Mouse (Mus musculus) limb, embryonic 11.5 days (tissue): ENCODE data around the gene Gpnmb. TPM values are rescaled to one million over a fixed set of nuclear protein-coding genes. Genes with fewer than 3 reads are reported as not detected.
A peak's percentile ranks its signal among the peaks of the same experiment; 100 is the strongest.

Source experiments
- ATAC-seq: fragments of 200-750 bp; cut with Nextera tagmentation; 2 replicates; pipeline ENCODE4 v1.8.0; 2017; ENCODE audit warnings: low read depth; ENCODE audit not compliant: insufficient number of reproducible peaks, low FRiP score, low TSS enrichment
- DNase-seq: peaks from one replicate; pipeline ENCODE4 v3.0.0-alpha.2; 2015; ENCODE audit warnings: low spot score
- H3K27ac ChIP-seq: fragments of 300-500 bp; sonication (generic); replicated peaks from 2 replicates; pipeline ENCODE4 v1.5.1; 2014; ENCODE audit warnings: low read depth, mild to moderate bottlenecking, low read length
- H3K27me3 ChIP-seq: fragments of 300-500 bp; sonication (generic); 2 replicates; pipeline ENCODE4 v1.6.1; 2014; ENCODE audit warnings: mild to moderate bottlenecking, low read length, mixed read lengths; ENCODE audit not compliant: control insufficient read depth, insufficient read depth
- H3K36me3 ChIP-seq: fragments of 300-500 bp; sonication (generic); 2 replicates; pipeline ENCODE4 v1.6.1; 2014; ENCODE audit warnings: mild to moderate bottlenecking, low read length, moderate library complexity, mixed read lengths; ENCODE audit not compliant: control insufficient read depth, insufficient read depth
- H3K4me1 ChIP-seq: fragments of 300-500 bp; sonication (generic); 2 replicates; pipeline ENCODE4 v1.6.1; 2014; ENCODE audit warnings: low read length, mixed read lengths; ENCODE audit not compliant: control insufficient read depth, insufficient read depth
- H3K4me2 ChIP-seq: fragments of 300-500 bp; sonication (generic); 2 replicates; pipeline ENCODE4 v1.6.1; 2014; ENCODE audit warnings: low read depth, mild to moderate bottlenecking, moderate library complexity; ENCODE audit not compliant: severe bottlenecking
- H3K4me3 ChIP-seq: fragments of 300-500 bp; sonication (generic); 2 replicates; pipeline ENCODE4 v1.5.1; 2014; ENCODE audit warnings: low read depth, low read length
- H3K9ac ChIP-seq: fragments of 300-500 bp; sonication (generic); 2 replicates; pipeline ENCODE4 v1.6.1; 2014; ENCODE audit warnings: mild to moderate bottlenecking, low read length
- H3K9me3 ChIP-seq: fragments of 300-500 bp; sonication (generic); 2 replicates; pipeline ENCODE4 v1.6.1; 2016; ENCODE audit warnings: low read length; ENCODE audit not compliant: control insufficient read depth
- WGBS: fragments of 180-500 bp; shearing (Covaris S2); extraction: QIAGEN DNeasy Blood & Tissue Kit; methylation state at CpG from one replicate; pipeline ENCODE4 v1.1.7; 2014; 5-methylcytosine and 5-hydroxymethylcytosine counted together
- polyA plus RNA-seq: library from polyadenylated mRNA; unstranded; fragments of >200 nt; fragmentation: Nextera tagmentation; extraction: Ambion mirVana; gene quantifications from 2 replicates; pipeline ENCODE4 v1.2.1, GENCODE M21; 2014

Gpnmb gene
- polyA plus RNA-seq, 1 experiment from 2014 or later, result 0.17 TPM

- 94% methylated on average over 10 of the region's 10 CpGs for WGBS
- no peaks in the 10 kb centered on the region for H3K27me3 ChIP-seq
- H3K4me3 ChIP-seq, result no peak overlapping the region
- H3K36me3 ChIP-seq, result peaks cover 3% of the 10 kb centered on the region
- no peaks in the 10 kb centered on the region for H3K4me1 ChIP-seq
- ATAC-seq (no peak), DNase-seq (no peak)
- H3K9ac ChIP-seq, result no peak overlapping the region
- H3K27ac ChIP-seq, result no peak overlapping the region
- no peak overlapping the region for H3K4me2 ChIP-seq
- no peaks in the 10 kb centered on the region for H3K9me3 ChIP-seq
Measured at GRCm38 (mm10) chr6:49094968-49095367, 58.6 kb downstream of the Gpnmb start.

DNA sequence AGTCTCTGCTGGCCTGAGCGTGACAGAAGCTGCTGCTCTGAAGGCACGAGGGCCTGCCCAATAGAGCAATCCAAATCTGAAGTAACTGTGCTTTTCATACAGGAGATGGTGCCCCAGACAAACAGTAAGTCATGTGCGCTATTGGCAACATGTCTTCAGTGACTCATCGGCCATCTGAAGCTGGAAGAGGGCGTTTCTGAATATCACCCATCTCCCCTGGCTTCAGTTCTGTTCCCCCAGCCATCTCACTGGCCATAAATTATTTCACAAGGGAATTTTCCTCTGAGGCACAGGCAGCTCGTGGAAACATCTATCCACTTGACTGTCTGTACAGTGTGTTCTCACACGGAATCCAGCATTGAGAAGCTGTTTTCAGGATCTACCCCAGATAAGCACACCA is 60.1 kb downstream of the Gpnmb start:
- Histone ChIP-seq H3K27ac (no peak overlapping the region), H3K9ac (no peak overlapping the region), H3K4me3 (no peak overlapping the region), H3K4me2 (no peak overlapping the region), H3K36me3 (peaks cover 4% of the 10 kb centered on the region; the same call in 1 of the 2 replicates), H3K27me3 (no peaks in the 10 kb centered on the region), H3K9me3 (no peaks in the 10 kb centered on the region), H3K4me1 (no peaks in the 10 kb centered on the region)
- WGBS, result 88% methylated on average over 7 of the region's 7 CpGs
- no peak for ATAC-seq
- DNase-seq, result no peak

- H3K27ac ChIP-seq, result no peak overlapping the region
- H3K9me3 ChIP-seq, result no peaks in the 10 kb centered on the region
- H3K4me1 ChIP-seq, result no peaks in the 10 kb centered on the region
- peaks cover 4% of the 10 kb centered on the region; the same call in 1 of the 2 replicates for H3K36me3 ChIP-seq
- DNase-seq, result no peak
- H3K4me2 ChIP-seq, result no peak overlapping the region
- WGBS, result 87% methylated on average over 13 of the region's 13 CpGs
- no peak overlapping the region for H3K4me3 ChIP-seq
- ATAC-seq, result no peak
- no peaks in the 10 kb centered on the region for H3K27me3 ChIP-seq
- H3K9ac ChIP-seq, result no peak overlapping the region
Measured at GRCm38 (mm10) chr6:49096933-49097461, 60.7 kb downstream of the Gpnmb start.

DNA sequence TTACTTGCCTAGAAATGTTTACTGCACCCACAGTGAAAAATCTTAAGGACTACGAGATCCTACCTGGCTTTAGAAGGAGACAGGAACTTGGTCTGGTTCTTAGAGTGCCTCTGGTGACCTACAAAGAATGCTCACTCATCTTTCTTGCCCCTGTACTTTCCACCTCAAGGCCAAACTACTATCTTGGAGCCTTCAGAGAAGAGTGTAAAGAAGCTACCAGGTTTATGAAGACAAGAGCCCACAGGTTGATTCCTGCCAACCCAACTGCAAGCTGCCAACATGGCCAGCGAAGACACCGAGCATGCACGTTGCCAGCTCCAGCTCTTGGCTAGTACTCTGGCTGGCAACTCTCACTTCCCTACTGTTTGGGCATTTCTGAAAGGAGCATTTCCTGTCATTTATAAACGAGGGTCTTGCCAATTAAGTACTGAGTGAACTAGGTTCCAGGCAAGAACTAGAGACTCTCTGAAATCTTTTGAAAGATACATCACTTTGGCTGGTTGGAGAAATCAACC is 61.3 kb downstream of the Gpnmb start:
- ATAC-seq, result no peak
- H3K4me2 ChIP-seq, result no peak overlapping the region
- no peaks in the 10 kb centered on the region for H3K27me3 ChIP-seq
- no peak overlapping the region for H3K27ac ChIP-seq
- no peak for DNase-seq
- no peak overlapping the region for H3K9ac ChIP-seq
- H3K4me1 ChIP-seq, result no peaks in the 10 kb centered on the region
- WGBS, result 90% methylated on average over 5 of the region's 5 CpGs
- peaks cover 4% of the 10 kb centered on the region; the same call in 1 of the 2 replicates for H3K36me3 ChIP-seq
- no peak overlapping the region for H3K4me3 ChIP-seq
- H3K9me3 ChIP-seq, result no peaks in the 10 kb centered on the region

DNA sequence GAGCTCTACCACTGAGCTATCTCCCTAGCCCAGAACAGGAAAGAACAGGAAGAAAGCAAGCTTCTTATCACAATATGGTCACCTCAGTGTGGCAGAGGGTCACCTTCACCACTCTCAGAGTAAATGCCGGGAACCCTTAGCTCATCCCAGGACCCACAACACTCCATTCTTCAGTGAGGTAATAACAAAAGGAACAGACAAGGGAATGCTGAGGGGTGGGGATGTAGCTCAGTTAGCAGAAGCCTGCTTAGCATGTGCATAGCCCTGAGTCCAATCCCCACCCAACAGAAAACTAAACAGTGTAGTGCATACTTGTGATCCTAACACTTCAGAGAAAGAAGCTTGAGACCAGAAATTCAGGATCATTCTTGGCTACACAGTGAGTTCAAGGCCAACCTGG is 62.7 kb downstream of the Gpnmb start:
- DNase-seq, result no peak
- Histone ChIP-seq H3K36me3 (peaks cover 9% of the 10 kb centered on the region; the same call in 1 of the 2 replicates), H3K4me3 (no peak overlapping the region), H3K4me2 (no peak overlapping the region), H3K27ac (no peak overlapping the region), H3K27me3 (no peaks in the 10 kb centered on the region), H3K4me1 (no peaks in the 10 kb centered on the region), H3K9me3 (no peaks in the 10 kb centered on the region), H3K9ac (no peak overlapping the region)
- WGBS, result 100% methylated on average over 1 of the region's 1 CpGs
- ATAC-seq, result no peak

GRCm38 (mm10) chr6:49106746-49107500 is 70.6 kb downstream of the Gpnmb start:
- H3K4me2 ChIP-seq, result no peak overlapping the region

DNA sequence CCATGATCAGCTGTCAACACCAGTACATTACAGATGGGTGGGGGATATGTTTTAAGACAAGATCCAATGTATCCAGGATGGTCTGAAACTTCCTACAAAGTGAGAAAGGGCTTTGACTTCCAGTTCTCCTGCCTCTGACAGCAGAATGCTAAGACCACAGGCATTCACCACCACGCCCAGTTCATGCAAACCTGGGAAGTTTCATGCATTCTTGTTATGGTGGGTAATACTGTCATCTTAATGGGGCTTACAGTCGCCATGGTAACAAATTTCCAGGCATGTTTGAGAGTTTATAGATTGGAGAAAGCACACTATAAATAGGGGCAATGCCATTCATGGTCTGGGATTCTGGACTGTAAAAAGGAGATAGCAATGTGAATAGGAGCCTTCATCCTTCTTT is 72.8 kb downstream of the Gpnmb start:
- 85% methylated on average over 2 of the region's 2 CpGs for WGBS
- no peak for ATAC-seq
- H3K4me3 ChIP-seq, result no peak overlapping the region
- no peaks in the 10 kb centered on the region for H3K9me3 ChIP-seq
- no peak overlapping the region for H3K4me2 ChIP-seq
- no peak overlapping the region for H3K9ac ChIP-seq
- H3K27me3 ChIP-seq, result no peaks in the 10 kb centered on the region
- no peak for DNase-seq
- no peak overlapping the region for H3K27ac ChIP-seq
- H3K4me1 ChIP-seq, result 0 out of 2 replicates have a peak, but pooled peaks cover 2% of the 10 kb centered on the region
- H3K36me3 ChIP-seq, result peaks cover 11% of the 10 kb centered on the region

More at GRCm38 (mm10) chr6:49106746-49107500, 70.6 kb downstream of the Gpnmb start:
- no peak for ATAC-seq
- Histone ChIP-seq H3K4me1 (no peaks in the 10 kb centered on the region), H3K9ac (no peak overlapping the region), H3K36me3 (peaks cover 16% of the 10 kb centered on the region), H3K9me3 (no peaks in the 10 kb centered on the region), H3K27ac (no peak overlapping the region), H3K27me3 (no peaks in the 10 kb centered on the region), H3K4me3 (no peak overlapping the region)
- DNase-seq, result no peak
- 92% methylated on average over 15 of the region's 15 CpGs for WGBS

DNA sequence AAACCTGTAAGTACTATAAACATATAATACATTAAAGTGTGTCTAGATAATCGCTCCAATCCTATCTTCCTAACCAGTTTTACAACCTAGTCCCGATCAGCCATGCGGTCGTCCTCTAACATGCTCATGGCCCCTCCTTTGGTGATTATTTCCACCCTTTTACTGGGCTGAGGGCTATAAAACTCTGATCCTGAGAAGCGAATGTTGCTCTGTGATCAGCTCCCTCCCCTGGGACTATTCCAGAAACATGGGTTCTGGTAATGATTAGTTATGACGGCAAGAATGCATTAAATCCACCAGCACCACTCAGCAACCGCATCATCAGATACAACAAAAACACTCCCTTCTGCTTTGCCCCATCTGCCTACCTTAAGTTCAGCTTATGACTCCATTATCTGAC is 77.5 kb downstream of the Gpnmb start:
- Histone ChIP-seq H3K4me2 (no peak overlapping the region), H3K27me3 (no peaks in the 10 kb centered on the region), H3K9me3 (no peaks in the 10 kb centered on the region), H3K27ac (no peak overlapping the region), H3K4me3 (no peak overlapping the region), H3K36me3 (peaks cover 4% of the 10 kb centered on the region; the same call in 1 of the 2 replicates), H3K4me1 (0 out of 2 replicates have a peak, but pooled peaks cover 2% of the 10 kb centered on the region), H3K9ac (no peak overlapping the region)
- ATAC-seq, result peak; percentile 35; the same call in 1 of the 2 replicates
- WGBS, result 30% methylated on average over 7 of the region's 7 CpGs
- DNase-seq, result peak; percentile 32
